Mouse (Mus musculus): Measurements from ENCODE around the gene Gm21954. TPM values are rescaled to one million over a fixed set of nuclear protein-coding genes. Genes with fewer than 3 reads are reported as not detected.

The Gm21954 gene
- polyA plus RNA-seq (2014; fragmentation: Nextera tagmentation; extraction: Ambion mirVana), result not detected in 2 replicates

- ATAC-seq (ENCODE audit: low FRiP score, low TSS enrichment), result no peak
- H3K9ac ChIP-seq (ENCODE audit: low read depth, low read length), result no peak within 1 kb of the TSS
- no peak within 1 kb of the TSS for H3K4me3 ChIP-seq (ENCODE audit: low read length)
- H3K9me3 ChIP-seq (ENCODE audit: control insufficient read depth, low read length), result no peaks in the 10 kb centered on the region
- H3K4me2 ChIP-seq (replicated peaks; ENCODE audit: low read depth, low read length), result no peak within 1 kb of the TSS
- WGBS, result 88% methylated on average over 2 of the region's 2 CpGs
- no peak within 1 kb of the TSS for H3K27ac ChIP-seq (ENCODE audit: low read depth, low read length)
- H3K36me3 ChIP-seq (ENCODE audit: control insufficient read depth, insufficient read depth, low read length), result no peaks in the 10 kb centered on the region
- no peaks in the 10 kb centered on the region for H3K4me1 ChIP-seq (ENCODE audit: control insufficient read depth, insufficient read depth, low read length)
- no peaks in the 10 kb centered on the region for H3K27me3 ChIP-seq (ENCODE audit: control insufficient read depth, insufficient read depth, low read length)
Observed at GRCm38 (mm10) chr3:55472110-55472509, at the start of gene Gm21954. TSS of gene Gm21954 (minus strand) at chr3:55472210.

DNA sequence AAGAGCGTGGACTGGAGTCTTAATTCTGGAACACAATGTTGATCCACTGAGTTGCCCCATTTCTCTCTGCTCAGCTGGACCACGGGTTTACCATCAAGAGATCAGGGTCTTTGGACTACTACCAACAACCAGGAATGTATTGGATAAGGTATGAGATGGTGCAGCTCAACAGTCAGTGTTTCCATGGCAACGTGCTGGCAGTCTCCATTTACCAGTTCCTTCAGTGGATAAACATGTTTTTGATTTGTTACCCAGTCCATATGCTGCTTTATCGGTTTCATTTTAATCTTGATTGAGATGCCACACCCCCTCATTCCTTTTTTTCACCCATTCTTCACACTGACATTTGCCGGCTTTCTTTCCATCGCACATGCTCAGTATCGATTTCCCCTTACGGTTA is 49.8 kb upstream of the Gm21954 start:
- Histone ChIP-seq H3K36me3 (ENCODE audit: control insufficient read depth, insufficient read depth, low read length) (no peaks in the 10 kb centered on the region), H3K4me2 (replicated peaks; ENCODE audit: low read depth, low read length) (no peak overlapping the region), H3K27ac (ENCODE audit: low read depth, low read length) (no peak overlapping the region), H3K9me3 (ENCODE audit: control insufficient read depth, low read length) (no peaks in the 10 kb centered on the region), H3K4me3 (ENCODE audit: low read length) (no peak overlapping the region), H3K27me3 (ENCODE audit: control insufficient read depth, insufficient read depth, low read length) (no peaks in the 10 kb centered on the region), H3K4me1 (ENCODE audit: control insufficient read depth, insufficient read depth, low read length) (peaks cover 24% of the 10 kb centered on the region), H3K9ac (ENCODE audit: low read depth, low read length) (no peak overlapping the region)
- 81% methylated on average over 8 of the region's 8 CpGs for WGBS
- ATAC-seq (ENCODE audit: low FRiP score, low TSS enrichment), result no peak

DNA sequence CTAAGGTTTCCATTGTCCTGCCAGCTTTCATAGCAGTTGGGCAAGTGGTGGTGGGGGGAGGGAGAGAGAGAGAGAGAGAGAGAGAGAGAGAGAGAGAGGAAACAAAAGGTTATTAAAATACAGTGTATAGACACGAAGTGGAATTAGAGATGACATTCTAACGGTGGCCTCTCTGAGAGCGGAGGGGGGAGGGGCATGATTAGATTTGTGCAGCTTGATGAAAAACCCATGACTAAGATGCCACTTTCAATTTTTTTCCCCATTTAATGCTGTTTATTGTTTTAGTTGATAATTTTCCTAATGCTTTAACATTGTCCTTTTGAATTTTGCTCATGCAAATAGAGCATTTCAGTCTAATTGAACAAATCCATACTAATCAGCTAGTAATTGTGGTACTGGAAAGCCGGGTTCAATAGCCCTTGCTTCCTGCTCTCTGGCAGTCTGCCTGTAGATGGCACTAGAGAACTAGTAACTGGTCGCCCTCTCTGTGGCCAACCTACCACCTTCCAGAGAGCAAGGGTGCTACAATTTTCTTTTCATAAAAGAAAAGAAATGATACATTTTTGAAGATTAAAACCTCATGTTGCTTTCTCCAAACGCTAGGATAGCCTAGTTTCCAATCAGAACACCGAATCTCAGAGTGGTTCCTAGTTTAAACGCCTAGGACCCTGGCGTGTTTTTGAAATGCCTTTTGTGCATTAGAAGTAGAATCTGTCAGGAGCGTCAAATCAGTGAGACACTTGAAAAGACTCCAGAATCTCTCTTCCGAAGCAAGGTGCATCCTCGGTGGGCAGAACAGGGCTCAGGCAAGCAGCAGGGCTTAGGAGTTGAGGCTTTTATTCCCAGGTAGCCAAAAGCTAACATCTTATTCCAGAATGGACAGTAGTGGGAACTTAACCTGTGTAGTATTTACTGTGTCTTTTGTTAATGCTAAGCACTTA is 48.5 kb upstream of the Gm21954 start:
- Histone ChIP-seq H3K9me3 (ENCODE audit: control insufficient read depth, low read length) (no peaks in the 10 kb centered on the region), H3K4me3 (ENCODE audit: low read length) (no peak overlapping the region), H3K4me2 (replicated peaks; ENCODE audit: low read depth, low read length) (no peak overlapping the region), H3K27me3 (ENCODE audit: control insufficient read depth, insufficient read depth, low read length) (no peaks in the 10 kb centered on the region), H3K9ac (ENCODE audit: low read depth, low read length) (no peak overlapping the region), H3K27ac (ENCODE audit: low read depth, low read length) (no peak overlapping the region), H3K4me1 (ENCODE audit: control insufficient read depth, insufficient read depth, low read length) (peaks cover 26% of the 10 kb centered on the region), H3K36me3 (ENCODE audit: control insufficient read depth, insufficient read depth, low read length) (no peaks in the 10 kb centered on the region)
- WGBS, result 31% methylated on average over 12 of the region's 12 CpGs
- no peak for ATAC-seq (ENCODE audit: low FRiP score, low TSS enrichment)

DNA sequence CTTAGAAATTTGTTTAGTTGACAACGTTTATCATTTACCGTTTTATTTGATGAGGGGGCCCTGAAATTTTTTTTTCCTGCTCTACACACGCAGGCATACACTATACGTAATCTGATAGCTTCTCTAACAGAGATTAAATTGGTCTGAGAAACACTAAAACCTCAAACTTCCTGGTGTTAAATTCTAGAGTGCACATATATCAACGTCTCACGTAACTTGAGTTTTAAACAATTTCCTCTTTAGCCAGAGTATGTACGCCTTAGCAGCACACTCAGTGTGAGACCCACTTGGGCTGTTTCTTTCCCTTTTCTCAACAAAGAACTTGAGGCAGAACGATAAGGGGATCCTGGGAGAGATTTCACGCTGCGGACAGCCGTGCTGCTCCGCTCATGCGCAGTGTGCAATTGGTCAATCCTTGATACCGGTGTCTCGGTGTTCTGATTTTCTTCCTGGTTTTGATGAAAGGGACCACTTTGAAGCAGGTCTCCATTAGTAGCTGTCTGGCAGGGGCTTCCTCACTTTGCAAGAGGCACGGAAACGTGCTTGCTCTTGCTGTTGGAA is 45.5 kb upstream of the Gm21954 start:
- ATAC-seq (ENCODE audit: low FRiP score, low TSS enrichment), result no peak
- Histone ChIP-seq H3K27ac (ENCODE audit: low read depth, low read length) (no peak overlapping the region; the same call in 1 of the 2 replicates), H3K9ac (ENCODE audit: low read depth, low read length) (peak overlapping the region; percentile 14; the same call in 1 of the 2 replicates), H3K27me3 (ENCODE audit: control insufficient read depth, insufficient read depth, low read length) (no peaks in the 10 kb centered on the region), H3K9me3 (ENCODE audit: control insufficient read depth, low read length) (no peaks in the 10 kb centered on the region), H3K4me3 (ENCODE audit: low read length) (no peak overlapping the region), H3K4me1 (ENCODE audit: control insufficient read depth, insufficient read depth, low read length) (peaks cover 12% of the 10 kb centered on the region), H3K36me3 (ENCODE audit: control insufficient read depth, insufficient read depth, low read length) (no peaks in the 10 kb centered on the region), H3K4me2 (replicated peaks; ENCODE audit: low read depth, low read length) (peak overlapping the region; percentile 18)
- WGBS, result 36% methylated on average over 17 of the region's 17 CpGs

GRCm38 (mm10) chr3:55515966-55516365 is 44.0 kb upstream of the Gm21954 start:
- H3K9me3 ChIP-seq (ENCODE audit: control insufficient read depth, low read length), result no peaks in the 10 kb centered on the region
- H3K4me2 ChIP-seq (replicated peaks; ENCODE audit: low read depth, low read length), result no peak overlapping the region
- H3K4me1 ChIP-seq (ENCODE audit: control insufficient read depth, insufficient read depth, low read length), result peaks cover 12% of the 10 kb centered on the region
- no peak overlapping the region for H3K27ac ChIP-seq (ENCODE audit: low read depth, low read length)
- 41% methylated on average over 5 of the region's 5 CpGs for WGBS
- ATAC-seq (ENCODE audit: low FRiP score, low TSS enrichment), result no peak
- no peaks in the 10 kb centered on the region for H3K36me3 ChIP-seq (ENCODE audit: control insufficient read depth, insufficient read depth, low read length)
- no peak overlapping the region for H3K4me3 ChIP-seq (ENCODE audit: low read length)
- 0 out of 2 replicates have a peak, but pooled peaks cover 3% of the 10 kb centered on the region for H3K27me3 ChIP-seq (ENCODE audit: control insufficient read depth, insufficient read depth, low read length)
- no peak overlapping the region for H3K9ac ChIP-seq (ENCODE audit: low read depth, low read length)

- no peaks in the 10 kb centered on the region for H3K36me3 ChIP-seq (ENCODE audit: control insufficient read depth, insufficient read depth, low read length)
Observed at GRCm38 (mm10) chr3:55511658-55512057, 39.6 kb upstream of the Gm21954 start.

GRCm38 (mm10) chr3:55510198-55510597 is 38.2 kb upstream of the Gm21954 start:
- no peak for ATAC-seq (ENCODE audit: low FRiP score, low TSS enrichment)
- WGBS, result 67% methylated on average over 7 of the region's 7 CpGs

More at GRCm38 (mm10) chr3:55511658-55512057, 39.6 kb upstream of the Gm21954 start:
- Histone ChIP-seq H3K9me3 (ENCODE audit: control insufficient read depth, low read length) (no peaks in the 10 kb centered on the region), H3K4me2 (replicated peaks; ENCODE audit: low read depth, low read length) (no peak overlapping the region), H3K27me3 (ENCODE audit: control insufficient read depth, insufficient read depth, low read length) (0 out of 2 replicates have a peak, but pooled peaks cover 3% of the 10 kb centered on the region), H3K9ac (ENCODE audit: low read depth, low read length) (no peak overlapping the region), H3K27ac (ENCODE audit: low read depth, low read length) (no peak overlapping the region), H3K4me1 (ENCODE audit: control insufficient read depth, insufficient read depth, low read length) (peaks cover under 1% of the 10 kb centered on the region; the same call in 1 of the 2 replicates), H3K4me3 (ENCODE audit: low read length) (no peak overlapping the region)
- WGBS, result 64% methylated on average over 6 of the region's 6 CpGs
- no peak for ATAC-seq (ENCODE audit: low FRiP score, low TSS enrichment)

DNA sequence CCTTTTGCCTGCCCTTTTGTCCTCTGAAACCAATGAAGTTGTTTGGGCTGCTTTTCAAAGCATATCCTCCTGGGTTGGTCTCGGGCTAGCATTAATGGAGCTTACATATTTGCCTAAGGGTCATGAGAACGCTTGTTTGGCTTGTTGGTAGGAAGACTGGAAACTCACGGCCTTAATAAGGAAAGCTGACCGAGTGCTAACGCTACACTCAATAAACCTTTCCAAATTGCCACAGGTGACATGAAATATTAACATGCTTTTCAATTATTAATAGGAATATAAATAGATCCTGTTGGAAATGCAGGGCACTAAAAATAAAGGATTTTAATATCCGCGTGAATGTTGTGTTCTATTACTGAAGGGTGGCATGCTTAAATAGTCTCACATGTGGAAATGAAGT is 27.3 kb upstream of the Gm21954 start:
- H3K4me1 ChIP-seq (ENCODE audit: control insufficient read depth, insufficient read depth, low read length), result no peaks in the 10 kb centered on the region
- no peaks in the 10 kb centered on the region for H3K27me3 ChIP-seq (ENCODE audit: control insufficient read depth, insufficient read depth, low read length)
- H3K9me3 ChIP-seq (ENCODE audit: control insufficient read depth, low read length), result no peaks in the 10 kb centered on the region
- H3K4me2 ChIP-seq (replicated peaks; ENCODE audit: low read depth, low read length), result no peak overlapping the region
- no peak for ATAC-seq (ENCODE audit: low FRiP score, low TSS enrichment)
- H3K36me3 ChIP-seq (ENCODE audit: control insufficient read depth, insufficient read depth, low read length), result no peaks in the 10 kb centered on the region
- 71% methylated on average over 7 of the region's 7 CpGs for WGBS
- H3K4me3 ChIP-seq (ENCODE audit: low read length), result no peak overlapping the region
- H3K27ac ChIP-seq (ENCODE audit: low read depth, low read length), result no peak overlapping the region
- H3K9ac ChIP-seq (ENCODE audit: low read depth, low read length), result no peak overlapping the region

More at GRCm38 (mm10) chr3:55510198-55510597, 38.2 kb upstream of the Gm21954 start:
- Histone ChIP-seq H3K27ac (ENCODE audit: low read depth, low read length) (no peak overlapping the region), H3K9ac (ENCODE audit: low read depth, low read length) (no peak overlapping the region), H3K9me3 (ENCODE audit: control insufficient read depth, low read length) (no peaks in the 10 kb centered on the region), H3K4me1 (ENCODE audit: control insufficient read depth, insufficient read depth, low read length) (no peaks in the 10 kb centered on the region), H3K4me2 (replicated peaks; ENCODE audit: low read depth, low read length) (no peak overlapping the region), H3K4me3 (ENCODE audit: low read length) (no peak overlapping the region), H3K36me3 (ENCODE audit: control insufficient read depth, insufficient read depth, low read length) (no peaks in the 10 kb centered on the region), H3K27me3 (ENCODE audit: control insufficient read depth, insufficient read depth, low read length) (0 out of 2 replicates have a peak, but pooled peaks cover 3% of the 10 kb centered on the region)

- H3K4me3 ChIP-seq (ENCODE audit: low read length), result no peak overlapping the region
- H3K4me2 ChIP-seq (replicated peaks; ENCODE audit: low read depth, low read length), result no peak overlapping the region
- peak; percentile 39; the same call in 1 of the 2 replicates for ATAC-seq (ENCODE audit: low FRiP score, low TSS enrichment)
- no peaks in the 10 kb centered on the region for H3K36me3 ChIP-seq (ENCODE audit: control insufficient read depth, insufficient read depth, low read length)
- no peak overlapping the region for H3K9ac ChIP-seq (ENCODE audit: low read depth, low read length)
- H3K4me1 ChIP-seq (ENCODE audit: control insufficient read depth, insufficient read depth, low read length), result no peaks in the 10 kb centered on the region
- H3K9me3 ChIP-seq (ENCODE audit: control insufficient read depth, low read length), result no peaks in the 10 kb centered on the region
- no peaks in the 10 kb centered on the region for H3K27me3 ChIP-seq (ENCODE audit: control insufficient read depth, insufficient read depth, low read length)
- WGBS, result 19% methylated on average over 9 of the region's 9 CpGs
- H3K27ac ChIP-seq (ENCODE audit: low read depth, low read length), result no peak overlapping the region
Observed at GRCm38 (mm10) chr3:55496462-55496941, 24.5 kb upstream of the Gm21954 start.

Data from kidney, embryonic 14.5 days (tissue).